Mouse (Mus musculus): ENCODE measurements around the gene Tppp. TPM values are rescaled to one million over a fixed set of nuclear protein-coding genes. Genes with fewer than 3 reads are reported as not detected.

The Tppp gene
- total RNA-seq, 2 experiments from 2014 or later: 270 to 272 TPM

Other genes starting within 250 kb of the Tppp start
- 1 to 10 TPM; 6.7 to 8.6 TPM for gene Nkd2, start 161.8 kb upstream of the Tppp start, total RNA-seq (2021)
- gene Trip13, start 71.6 kb upstream of the Tppp start, total RNA-seq (2021): under 1 TPM; 0.88 to 0.95 TPM
- gene Brd9, start 71.6 kb upstream of the Tppp start, total RNA-seq (2021): 100 to 1,000 TPM; 103 to 118 TPM
- not detected for gene Zdhhc11, start 45.6 kb upstream of the Tppp start, total RNA-seq (2021)
- 1 to 10 TPM; 1.3 to 1.8 TPM for gene Cep72, start 52.9 kb downstream of the Tppp start, total RNA-seq (2021)
- gene Slc9a3, start 112.0 kb downstream of the Tppp start, total RNA-seq (2021): 1 to 10 TPM; 1.1 to 1.3 TPM
- gene Exoc3, start 199.3 kb downstream of the Tppp start, total RNA-seq (2021): 10 to 100 TPM; 70.1 to 72.4 TPM

Measured in layer of hippocampus, postnatal 36 days (tissue).